Mouse (Mus musculus) heart, postnatal 10 days (tissue): ENCODE data around the gene Rab40c. TPM values are rescaled to one million over a fixed set of nuclear protein-coding genes. Genes with fewer than 3 reads are reported as not detected.

Experiments
- DNase-seq, 2 experiments: peaks; one replicate each; pipeline ENCODE4 v3.0.0; 2021
- intact Hi-C: fragments of 180-260 bp; cut with DNase I; formaldehyde crosslinking; loops from one replicate; pipeline ENCODE4 v1.15.1; 2025
- total RNA-seq, 2 experiments: library from RNA; stranded (reverse); gene quantifications; 2 replicates each; pipeline ENCODE4 v1.2.3; 2021

The Rab40c gene
- total RNA-seq, 2 experiments from 2014 or later: 13.4 to 18.8 TPM

- intact Hi-C loops: no loop called here
- peak; percentile 93 for DNase-seq
Measured at GRCm38 (mm10) chr17:25860832-25861703, 58.5 kb downstream of the Rab40c start, which contains the start of gene Wdr90. TSS of gene Wdr90 (minus strand) at chr17:25861501.

GRCm38 (mm10) chr17:25860229-25860628, 59.3 kb downstream of the Rab40c start:
- DNase-seq: no peak
- intact Hi-C loops: no loop called here

- intact Hi-C loops: no loop called here
Measured at GRCm38 (mm10) chr17:25844396-25844901, 75.1 kb downstream of the Rab40c start, which contains the start of gene Rhot2. TSS of gene Rhot2 (minus strand) at chr17:25844851.

GRCm38 (mm10) chr17:25843636-25844395, 75.7 kb downstream of the Rab40c start:
- intact Hi-C loops: no loop called here
- DNase-seq: no peak

More at GRCm38 (mm10) chr17:25844396-25844901, 75.1 kb downstream of the Rab40c start, which contains the start of gene Rhot2:
- DNase-seq: peak; percentile 96 to 98

- no peak for DNase-seq
- intact Hi-C loops: no loop called here
Measured at GRCm38 (mm10) chr17:25843122-25843521, 76.4 kb downstream of the Rab40c start.

GRCm38 (mm10) chr17:25842509-25842908, 77.0 kb downstream of the Rab40c start:
- intact Hi-C loops: no loop called here
- no peak for DNase-seq

- intact Hi-C loops: no loop called here
- DNase-seq: no peak
Measured at GRCm38 (mm10) chr17:25841117-25841880, 78.2 kb downstream of the Rab40c start, which contains the start of gene Gm20683. TSS of gene Gm20683 (minus strand) at chr17:25841763.

GRCm38 (mm10) chr17:25840519-25840918, 79.0 kb downstream of the Rab40c start:
- intact Hi-C loops: no loop called here
- DNase-seq: no peak

GRCm38 (mm10) chr17:25839455-25840235, 79.9 kb downstream of the Rab40c start:
- no peak for DNase-seq
- intact Hi-C loops: no loop called here

GRCm38 (mm10) chr17:25838904-25839303, 80.6 kb downstream of the Rab40c start:
- intact Hi-C loops: no loop called here

GRCm38 (mm10) chr17:25837533-25837932, 82.0 kb downstream of the Rab40c start:
- intact Hi-C loops: no loop called here

More at GRCm38 (mm10) chr17:25838904-25839303, 80.6 kb downstream of the Rab40c start:
- no peak for DNase-seq

GRCm38 (mm10) chr17:25837076-25837410, 82.5 kb downstream of the Rab40c start, which contains the start of gene Rhbdl1:
TSS of gene Rhbdl1 (minus strand) at chr17:25837295.
- intact Hi-C loops: no loop called here
- peak; percentile 80 to 84 for DNase-seq

More at GRCm38 (mm10) chr17:25837533-25837932, 82.0 kb downstream of the Rab40c start:
- DNase-seq: no peak

GRCm38 (mm10) chr17:25836397-25837075, 83.0 kb downstream of the Rab40c start:
- intact Hi-C loops: no loop called here
- no peak for DNase-seq

GRCm38 (mm10) chr17:25835816-25836215, 83.7 kb downstream of the Rab40c start:
- DNase-seq: no peak
- intact Hi-C loops: no loop called here

- intact Hi-C loops: no loop called here
- no peak for DNase-seq
Measured at GRCm38 (mm10) chr17:25835301-25835700, 84.2 kb downstream of the Rab40c start.

- no peak for DNase-seq
Measured at GRCm38 (mm10) chr17:25834595-25835222, 84.8 kb downstream of the Rab40c start.

GRCm38 (mm10) chr17:25833961-25834594, 85.4 kb downstream of the Rab40c start:
- intact Hi-C loops: no loop called here
- peak; percentile 56 to 64 for DNase-seq

More at GRCm38 (mm10) chr17:25834595-25835222, 84.8 kb downstream of the Rab40c start:
- intact Hi-C loops: no loop called here

- DNase-seq: peak; percentile 95 to 96
- intact Hi-C loops: no loop called here
Measured at GRCm38 (mm10) chr17:25833291-25833663, 86.2 kb downstream of the Rab40c start, which contains the start of gene Stub1. TSS of gene Stub1 (minus strand) at chr17:25833404.
